Mouse (Mus musculus) embryonic facial prominence, embryonic 15.5 days (tissue): ENCODE results near the gene Ms4a18. TPM values are rescaled to one million over a fixed set of nuclear protein-coding genes. Genes with fewer than 3 reads are reported as not detected.
A peak's percentile ranks its signal among the peaks of the same experiment; 100 is the strongest.

ENCODE experiments used
- ATAC-seq: fragments of 200-750 bp; cut with Nextera tagmentation; 2 replicates; pipeline ENCODE4 v1.8.0; 2017; ENCODE audit warnings: low read depth, moderate TSS enrichment; ENCODE audit not compliant: insufficient number of reproducible peaks, low FRiP score, low TSS enrichment
- H3K27ac ChIP-seq: fragments of 300-500 bp; sonication (generic); replicated peaks from 2 replicates; pipeline ENCODE4 v1.5.1; 2015; ENCODE audit warnings: mild to moderate bottlenecking, inconsistent platforms
- H3K27me3 ChIP-seq: fragments of 300-500 bp; sonication (generic); 2 replicates; pipeline ENCODE4 v1.6.1; 2015; ENCODE audit warnings: inconsistent platforms
- H3K36me3 ChIP-seq: fragments of 300-500 bp; sonication (generic); 2 replicates; pipeline ENCODE4 v1.6.1; 2015; ENCODE audit warnings: mild to moderate bottlenecking, inconsistent platforms
- H3K4me1 ChIP-seq: fragments of 300-500 bp; sonication (generic); 2 replicates; pipeline ENCODE4 v1.6.1; 2015; ENCODE audit warnings: inconsistent platforms
- H3K4me2 ChIP-seq: fragments of 300-500 bp; sonication (generic); replicated peaks from 2 replicates; pipeline ENCODE4 v1.6.1; 2015; ENCODE audit warnings: mild to moderate bottlenecking, inconsistent platforms
- H3K4me3 ChIP-seq: fragments of 300-500 bp; sonication (generic); replicated peaks from 2 replicates; pipeline ENCODE4 v1.5.1; 2015; ENCODE audit warnings: mild to moderate bottlenecking, inconsistent platforms
- H3K9ac ChIP-seq: fragments of 300-500 bp; sonication (generic); 2 replicates; pipeline ENCODE4 v1.6.1; 2015; ENCODE audit warnings: inconsistent platforms
- H3K9me3 ChIP-seq: fragments of 300-500 bp; sonication (generic); replicated peaks from 2 replicates; pipeline ENCODE4 v1.6.1; 2016; ENCODE audit warnings: inconsistent platforms
- WGBS: fragments of 180-500 bp; shearing (Covaris S2); methylation state at CpG from one replicate; pipeline ENCODE4 v1.1.7; 2015; 5-methylcytosine and 5-hydroxymethylcytosine counted together
- polyA plus RNA-seq: library from polyadenylated mRNA; unstranded; fragments of >200 nt; fragmentation: Nextera tagmentation; extraction: Ambion mirVana; gene quantifications from 2 replicates; pipeline ENCODE4 v1.2.1, GENCODE M21; 2015

Gene Ms4a18
- polyA plus RNA-seq, 1 experiment from 2014 or later: not detected

DNA sequence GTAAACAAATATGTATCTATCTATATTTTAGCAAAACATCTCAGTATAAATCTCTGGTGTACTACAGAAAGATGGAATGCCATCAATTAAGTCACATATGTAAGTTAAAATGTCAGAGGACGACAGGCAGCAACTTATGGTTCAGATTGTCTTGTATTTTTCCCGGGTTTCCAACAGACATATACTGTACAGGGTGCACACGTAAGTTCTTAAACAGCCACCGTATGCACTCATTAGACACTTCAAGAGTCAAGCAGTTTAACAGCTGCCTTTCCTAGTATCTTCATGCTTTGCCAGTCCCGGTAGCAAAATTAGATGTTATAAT is 26.8 kb upstream of the Ms4a18 start:
- Histone ChIP-seq H3K9me3 (no peaks in the 10 kb centered on the region), H3K4me1 (no peaks in the 10 kb centered on the region), H3K9ac (no peak overlapping the region), H3K4me3 (peak overlapping the region; percentile 34), H3K4me2 (peak overlapping the region; percentile 59), H3K27me3 (no peaks in the 10 kb centered on the region), H3K36me3 (no peaks in the 10 kb centered on the region), H3K27ac (no peak overlapping the region)
- WGBS: 13% methylated on average over 5 of the region's 5 CpGs
- ATAC-seq: no peak

DNA sequence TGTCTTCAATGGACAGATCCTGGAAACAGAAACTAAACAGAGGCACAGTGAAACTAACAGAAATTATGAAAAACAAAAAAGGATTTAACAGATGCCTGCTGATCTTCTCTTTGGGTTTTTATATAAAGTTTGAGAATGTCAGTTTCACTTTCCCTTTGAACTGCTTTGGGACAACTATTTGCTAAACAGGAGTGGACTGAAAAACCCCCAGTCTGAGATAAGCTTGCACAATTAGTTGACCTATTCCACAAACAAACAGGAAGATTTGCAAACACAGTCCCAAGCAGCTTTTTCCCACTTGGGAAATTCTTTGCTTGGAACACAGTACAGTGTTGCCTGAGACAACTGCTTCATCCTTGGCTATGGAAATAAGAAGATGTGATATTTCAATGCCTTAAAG is 19.7 kb upstream of the Ms4a18 start:
- no peaks in the 10 kb centered on the region for H3K27me3 ChIP-seq
- no peaks in the 10 kb centered on the region for H3K9me3 ChIP-seq
- no peaks in the 10 kb centered on the region for H3K4me1 ChIP-seq
- no peaks in the 10 kb centered on the region for H3K36me3 ChIP-seq
- no peak overlapping the region for H3K9ac ChIP-seq
- H3K27ac ChIP-seq: no peak overlapping the region
- ATAC-seq: no peak
- H3K4me2 ChIP-seq: no peak overlapping the region
- H3K4me3 ChIP-seq: no peak overlapping the region

DNA sequence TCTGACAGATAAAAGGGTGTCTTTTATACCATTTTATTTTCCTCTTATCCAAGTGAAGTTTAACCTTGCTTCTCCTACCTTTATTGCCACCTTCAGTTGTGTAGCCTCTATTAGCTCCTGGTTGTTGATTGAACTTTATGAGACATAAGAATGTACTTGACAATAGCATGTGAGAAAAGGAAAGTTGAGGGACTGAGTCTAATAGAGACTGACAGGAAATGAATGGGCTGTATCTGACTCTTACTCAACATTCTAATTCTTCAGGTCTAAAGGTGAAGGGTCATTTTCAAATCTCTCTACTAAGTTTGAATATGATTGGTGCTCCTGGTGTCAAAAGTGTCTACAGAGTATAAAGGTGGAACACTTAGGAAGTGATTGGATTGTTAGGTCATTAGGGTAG is 4.6 kb upstream of the Ms4a18 start:
- ATAC-seq: no peak
- no peaks in the 10 kb centered on the region for H3K4me1 ChIP-seq
- H3K4me3 ChIP-seq: no peak overlapping the region
- H3K27ac ChIP-seq: no peak overlapping the region
- H3K27me3 ChIP-seq: no peaks in the 10 kb centered on the region
- no peak overlapping the region for H3K9ac ChIP-seq
- H3K36me3 ChIP-seq: no peaks in the 10 kb centered on the region
- no peak overlapping the region for H3K4me2 ChIP-seq
- H3K9me3 ChIP-seq: no peaks in the 10 kb centered on the region

DNA sequence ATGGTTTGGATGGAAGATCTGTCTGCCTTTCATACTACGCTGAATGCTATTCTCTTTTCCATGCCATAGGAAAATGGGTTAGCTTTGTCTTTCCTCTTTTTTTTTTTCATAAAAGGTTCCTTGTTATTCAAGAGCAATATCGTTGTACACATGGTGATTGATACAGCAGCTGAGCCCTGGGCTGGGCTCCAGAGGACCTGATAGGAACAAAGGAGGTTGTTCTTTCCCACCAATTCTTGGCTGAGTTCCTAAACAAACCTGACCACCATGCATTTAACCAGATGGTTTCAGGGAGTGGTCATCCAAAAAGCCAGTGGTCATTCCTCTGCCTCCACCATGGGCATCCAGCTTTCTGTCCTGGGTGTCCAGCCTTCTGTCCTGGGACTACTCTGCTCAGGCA is 580 bp downstream of the Ms4a18 start:
- Histone ChIP-seq H3K36me3 (no peaks in the 10 kb centered on the region), H3K9ac (no peak overlapping the region), H3K4me1 (no peaks in the 10 kb centered on the region), H3K27me3 (no peaks in the 10 kb centered on the region), H3K4me2 (no peak overlapping the region), H3K27ac (no peak overlapping the region), H3K4me3 (no peak overlapping the region), H3K9me3 (no peaks in the 10 kb centered on the region)
- no peak for ATAC-seq
- WGBS: 81% methylated on average over 2 of the region's 2 CpGs

DNA sequence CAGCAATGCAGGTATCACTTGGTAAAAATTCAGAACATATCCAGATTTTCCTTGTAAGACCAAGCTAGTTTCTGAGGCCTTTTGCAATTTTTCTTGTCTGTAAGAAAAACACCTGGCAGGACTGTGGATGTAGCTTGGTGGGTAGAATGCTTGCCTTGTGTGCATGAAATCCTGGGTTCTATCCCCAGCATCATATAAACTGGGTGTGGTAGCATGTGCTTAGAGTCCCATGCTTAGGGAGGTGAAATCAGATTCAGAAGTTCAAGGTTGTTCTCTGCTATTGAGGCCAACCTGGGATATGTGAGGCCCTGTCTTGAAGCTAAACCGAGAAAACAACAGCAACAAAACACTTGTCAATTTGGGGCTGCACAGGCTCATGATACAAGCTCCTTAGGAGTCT is 1.8 kb downstream of the Ms4a18 start:
- Histone ChIP-seq H3K4me1 (no peaks in the 10 kb centered on the region), H3K27ac (no peak overlapping the region), H3K9me3 (no peaks in the 10 kb centered on the region), H3K27me3 (no peaks in the 10 kb centered on the region), H3K4me2 (no peak overlapping the region), H3K9ac (no peak overlapping the region), H3K4me3 (no peak overlapping the region), H3K36me3 (no peaks in the 10 kb centered on the region)
- no peak for ATAC-seq
- WGBS: 86% methylated on average over 1 of the region's 1 CpGs

GRCm38 (mm10) chr19:11015468-11015867 is 2.4 kb downstream of the Ms4a18 start:
- Histone ChIP-seq H3K9me3 (no peaks in the 10 kb centered on the region), H3K4me1 (no peaks in the 10 kb centered on the region), H3K36me3 (no peaks in the 10 kb centered on the region), H3K9ac (no peak overlapping the region), H3K4me3 (no peak overlapping the region), H3K27ac (no peak overlapping the region), H3K4me2 (no peak overlapping the region), H3K27me3 (no peaks in the 10 kb centered on the region)
- no peak for ATAC-seq

DNA sequence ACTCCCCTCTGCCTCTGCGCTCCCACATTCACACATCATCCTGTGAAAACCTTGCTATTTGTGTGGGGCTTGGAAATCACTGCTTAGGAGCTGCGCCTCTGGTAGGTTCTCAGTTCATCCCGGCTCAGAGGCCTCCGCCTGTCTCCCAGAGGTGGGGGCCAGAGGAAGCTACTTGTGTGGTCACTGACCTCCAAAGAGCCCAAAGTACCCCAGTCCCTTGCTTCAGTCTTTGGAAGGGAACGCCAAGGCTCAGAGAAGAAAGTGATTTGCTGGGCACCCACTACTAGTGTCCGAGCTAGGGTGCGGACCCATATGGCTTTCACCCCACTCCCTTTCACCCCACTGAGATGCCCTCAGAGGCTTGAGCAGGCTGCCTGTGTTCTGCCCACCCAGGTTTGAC is 24.7 kb downstream of the Ms4a18 start, which contains the start of gene Ms4a15:
Ms4a15 (minus strand) TSS at position 101 of the 400 bp plus-strand sequence.
- no peak within 1 kb of the TSS for H3K4me3 ChIP-seq
- no peak within 1 kb of the TSS for H3K27ac ChIP-seq
- 85% methylated on average over 7 of the region's 7 CpGs for WGBS
- no peak within 1 kb of the TSS for H3K4me2 ChIP-seq
- H3K27me3 ChIP-seq: no peaks in the 10 kb centered on the region
- no peaks in the 10 kb centered on the region for H3K9me3 ChIP-seq
- H3K4me1 ChIP-seq: no peaks in the 10 kb centered on the region
- H3K9ac ChIP-seq: no peak within 1 kb of the TSS
- no peaks in the 10 kb centered on the region for H3K36me3 ChIP-seq
- no peak for ATAC-seq

DNA sequence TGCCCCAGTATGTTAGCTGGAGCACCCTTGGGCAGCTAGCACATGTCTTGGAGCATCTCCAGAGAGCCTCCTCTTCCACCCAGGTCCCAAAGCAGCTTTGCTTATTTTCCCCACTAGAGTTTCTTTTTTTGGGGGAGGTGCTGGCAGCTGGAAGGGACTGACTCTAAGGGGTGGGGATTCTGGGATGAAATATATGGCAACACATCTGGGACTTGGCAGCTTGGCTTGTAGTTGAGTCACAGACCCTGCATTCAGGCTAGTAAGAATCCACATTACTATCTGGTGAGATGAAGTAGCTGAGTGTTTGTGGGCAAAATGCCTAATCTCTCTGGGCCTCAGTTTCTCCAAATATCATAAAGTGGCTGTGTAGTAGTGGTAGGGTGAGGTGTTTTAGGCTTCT is 25.9 kb downstream of the Ms4a18 start:
- no peak overlapping the region for H3K27ac ChIP-seq
- H3K4me2 ChIP-seq: no peak overlapping the region
- no peaks in the 10 kb centered on the region for H3K36me3 ChIP-seq
- ATAC-seq: no peak
- no peaks in the 10 kb centered on the region for H3K27me3 ChIP-seq
- H3K4me1 ChIP-seq: no peaks in the 10 kb centered on the region
- H3K9me3 ChIP-seq: no peaks in the 10 kb centered on the region
- H3K9ac ChIP-seq: no peak overlapping the region
- H3K4me3 ChIP-seq: no peak overlapping the region

- ATAC-seq: no peak
- Histone ChIP-seq H3K9me3 (no peaks in the 10 kb centered on the region), H3K36me3 (no peaks in the 10 kb centered on the region), H3K27me3 (no peaks in the 10 kb centered on the region), H3K4me3 (no peak overlapping the region), H3K27ac (no peak overlapping the region), H3K9ac (no peak overlapping the region), H3K4me1 (no peaks in the 10 kb centered on the region), H3K4me2 (no peak overlapping the region)
- 44% methylated on average over 1 of the region's 1 CpGs for WGBS
Measured at GRCm38 (mm10) chr19:10990751-10991150, 27.1 kb downstream of the Ms4a18 start.

DNA sequence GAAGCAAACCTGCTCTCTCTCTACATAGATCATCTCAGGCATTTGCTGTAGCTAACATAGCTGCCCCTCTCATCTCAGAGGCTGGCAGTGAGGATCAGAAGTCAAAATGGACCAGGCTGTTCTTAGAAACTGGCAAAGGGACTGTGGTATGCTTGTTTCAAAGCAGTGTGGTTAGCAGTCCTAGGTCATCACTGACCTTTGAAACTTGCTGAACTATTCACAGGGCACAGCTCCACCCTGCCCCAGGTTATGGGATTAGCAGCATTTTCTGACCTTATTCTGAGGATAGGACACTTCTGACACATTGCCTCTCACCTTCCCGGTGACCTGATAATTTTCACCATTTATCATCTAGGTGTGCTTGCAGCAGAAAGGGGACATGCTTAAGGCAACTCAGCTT is 29.3 kb downstream of the Ms4a18 start:
- no peaks in the 10 kb centered on the region for H3K9me3 ChIP-seq
- H3K9ac ChIP-seq: no peak overlapping the region
- no peaks in the 10 kb centered on the region for H3K27me3 ChIP-seq
- 84% methylated on average over 1 of the region's 1 CpGs for WGBS
- no peak overlapping the region for H3K4me3 ChIP-seq
- no peak overlapping the region for H3K27ac ChIP-seq
- no peaks in the 10 kb centered on the region for H3K36me3 ChIP-seq
- ATAC-seq: no peak
- no peaks in the 10 kb centered on the region for H3K4me1 ChIP-seq
- H3K4me2 ChIP-seq: no peak overlapping the region

- Histone ChIP-seq H3K36me3 (no peaks in the 10 kb centered on the region), H3K9me3 (no peaks in the 10 kb centered on the region), H3K4me3 (no peak overlapping the region), H3K9ac (no peak overlapping the region), H3K4me1 (no peaks in the 10 kb centered on the region), H3K4me2 (no peak overlapping the region), H3K27ac (no peak overlapping the region), H3K27me3 (no peaks in the 10 kb centered on the region)
- 87% methylated on average over 4 of the region's 4 CpGs for WGBS
- no peak for ATAC-seq
Measured at GRCm38 (mm10) chr19:10985889-10986288, 31.9 kb downstream of the Ms4a18 start.

DNA sequence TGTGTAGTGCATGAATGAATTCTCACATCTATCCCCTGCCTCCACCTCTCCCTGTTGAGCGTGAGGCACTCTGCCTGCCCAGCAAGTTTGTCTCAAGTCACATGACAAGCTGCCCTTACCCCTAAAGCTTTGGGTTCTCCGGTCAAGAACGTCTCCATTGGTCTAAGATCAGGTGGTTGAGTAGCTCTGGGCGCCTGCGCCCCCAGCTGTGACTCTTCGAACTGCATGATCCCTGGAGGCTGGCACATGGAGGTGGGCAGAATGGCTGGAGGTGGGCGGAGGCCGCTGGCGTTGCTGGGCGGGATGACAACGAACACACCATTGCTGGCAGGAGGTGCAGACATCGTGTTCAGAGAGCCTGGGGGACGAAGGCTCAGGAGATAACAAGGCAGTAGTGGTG is 33.3 kb downstream of the Ms4a18 start:
- Histone ChIP-seq H3K4me1 (peaks cover 5% of the 10 kb centered on the region), H3K27ac (no peak overlapping the region), H3K4me2 (no peak overlapping the region), H3K4me3 (no peak overlapping the region), H3K36me3 (no peaks in the 10 kb centered on the region), H3K9me3 (no peaks in the 10 kb centered on the region), H3K9ac (no peak overlapping the region), H3K27me3 (no peaks in the 10 kb centered on the region)
- ATAC-seq: no peak
- 79% methylated on average over 13 of the region's 13 CpGs for WGBS

DNA sequence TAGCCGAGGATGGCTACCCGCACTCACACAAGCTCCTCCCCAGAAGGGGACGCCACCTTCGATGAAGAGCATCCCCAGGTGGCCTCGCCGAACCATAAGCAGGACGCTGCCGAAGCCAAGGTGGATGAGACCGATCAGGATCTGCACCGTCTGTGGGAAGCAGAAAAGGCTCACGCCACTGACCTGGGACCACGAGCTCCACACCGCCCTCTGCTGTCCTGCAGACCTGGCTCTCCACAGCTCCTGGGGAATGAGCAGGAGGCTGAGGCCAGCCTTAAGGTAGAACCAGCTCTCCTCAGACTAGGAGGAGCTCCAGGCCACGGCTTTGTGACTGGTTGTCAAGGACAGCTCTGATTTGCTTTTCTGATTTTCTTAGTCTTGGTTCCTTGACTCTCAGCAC is 34.7 kb downstream of the Ms4a18 start:
- H3K27ac ChIP-seq: no peak overlapping the region
- no peaks in the 10 kb centered on the region for H3K36me3 ChIP-seq
- ATAC-seq: no peak
- H3K4me1 ChIP-seq: peaks cover 8% of the 10 kb centered on the region
- no peak overlapping the region for H3K4me2 ChIP-seq
- H3K9me3 ChIP-seq: no peaks in the 10 kb centered on the region
- 25% methylated on average over 14 of the region's 14 CpGs for WGBS
- H3K9ac ChIP-seq: no peak overlapping the region
- no peaks in the 10 kb centered on the region for H3K27me3 ChIP-seq
- no peak overlapping the region for H3K4me3 ChIP-seq
